Mouse (Mus musculus): ENCODE data around the gene Arhgap23. TPM values are rescaled to one million over a fixed set of nuclear protein-coding genes. Genes with fewer than 3 reads are reported as not detected.

The Arhgap23 gene
- polyA plus RNA-seq, 1 experiment from 2014 or later, result 7.0 TPM

DNA sequence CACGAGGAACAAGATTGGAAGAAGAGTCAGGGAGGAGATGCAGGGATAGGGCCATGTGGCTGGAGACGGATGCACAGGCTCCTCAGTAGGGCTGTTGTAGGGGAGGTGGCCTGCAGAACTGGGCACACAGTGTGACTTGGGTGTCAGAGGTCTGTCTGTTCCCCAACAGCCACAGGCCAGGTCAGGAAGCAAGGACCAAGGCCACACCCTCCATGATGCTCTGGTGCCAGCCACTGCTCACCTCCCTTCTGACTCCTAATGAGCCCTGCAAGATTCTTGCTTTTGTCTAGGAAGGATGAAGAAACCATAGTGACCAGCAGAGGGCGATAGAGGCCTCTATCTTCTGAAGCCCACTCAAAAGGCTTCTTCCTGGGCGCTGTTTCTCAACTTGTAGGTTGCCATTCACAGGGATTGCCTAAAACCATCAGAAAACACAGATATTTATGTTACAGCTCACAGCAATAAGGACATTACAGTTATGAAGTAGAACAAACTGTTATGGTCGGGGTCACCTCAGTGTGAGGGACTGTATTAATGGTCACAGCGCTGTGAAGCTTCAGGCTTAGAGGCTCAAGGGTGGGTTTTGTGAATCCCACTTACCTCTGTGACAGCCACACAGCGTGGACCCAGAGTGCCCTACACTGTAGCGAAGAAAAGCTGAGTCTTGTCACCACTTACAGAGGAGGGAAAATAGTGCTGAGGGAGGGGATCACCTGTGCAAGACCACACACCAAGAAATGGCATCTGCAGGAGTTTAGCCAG, 61.2 kb downstream of the Arhgap23 start:
- DNase-seq (ENCODE audit: low spot score) (peak; percentile 82), ATAC-seq (peak; percentile 19; the same call in 1 of the 2 replicates)
- peak; percentile 80 for TF ChIP-seq CTCF (IDR thresholded peaks at IDR 0.05)
- no peak for TF ChIP-seq EP300 (IDR thresholded peaks at IDR 0.05)
- no peak overlapping the region for H3K4me3 ChIP-seq (ENCODE audit: low read depth, low read length)
- H3K4me2 ChIP-seq (replicated peaks; ENCODE audit: low read depth, low read length), result no peak overlapping the region
- 64% methylated on average over 8 of the region's 8 CpGs for WGBS
- no peaks in the 10 kb centered on the region for H3K27me3 ChIP-seq (replicated peaks; ENCODE audit: insufficient read depth, low read length)
- H3K9me3 ChIP-seq (ENCODE audit: low read length), result no peaks in the 10 kb centered on the region
- peaks cover 22% of the 10 kb centered on the region; the same call in 1 of the 2 replicates for H3K36me3 ChIP-seq (ENCODE audit: insufficient read depth, low read length)
- no peak overlapping the region for H3K27ac ChIP-seq (ENCODE audit: low read length)
- no peaks in the 10 kb centered on the region for H3K4me1 ChIP-seq (ENCODE audit: insufficient read depth, low read depth, low read length)
- no peak overlapping the region for H3K9ac ChIP-seq (replicated peaks; ENCODE audit: low read depth)

DNA sequence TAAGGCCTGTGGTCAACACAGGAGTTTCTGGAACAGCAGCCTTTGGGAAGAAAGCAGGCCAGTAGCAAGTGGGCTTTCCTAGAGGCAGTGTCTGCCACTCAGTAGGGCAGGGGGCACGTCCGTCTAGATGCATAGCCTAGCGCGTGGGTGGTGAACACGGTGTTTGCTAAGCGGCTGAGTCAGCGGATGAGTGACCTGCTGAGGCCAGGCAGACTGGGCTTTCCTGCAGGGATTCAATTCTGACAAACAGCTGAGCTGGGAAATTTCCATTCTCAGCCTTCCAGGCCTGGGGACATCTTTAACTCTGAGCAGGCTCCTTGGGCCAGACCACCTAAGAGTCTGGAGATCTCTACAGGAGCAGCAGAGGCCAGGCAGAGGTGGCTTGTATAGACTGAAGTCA, 62.1 kb downstream of the Arhgap23 start:
- no peak for TF ChIP-seq CTCF (IDR thresholded peaks at IDR 0.05)
- TF ChIP-seq EP300 (IDR thresholded peaks at IDR 0.05), result no peak
- Histone ChIP-seq H3K9me3 (ENCODE audit: low read length) (no peaks in the 10 kb centered on the region), H3K27me3 (replicated peaks; ENCODE audit: insufficient read depth, low read length) (no peaks in the 10 kb centered on the region), H3K4me1 (ENCODE audit: insufficient read depth, low read depth, low read length) (no peaks in the 10 kb centered on the region), H3K27ac (ENCODE audit: low read length) (no peak overlapping the region), H3K4me3 (ENCODE audit: low read depth, low read length) (no peak overlapping the region), H3K36me3 (ENCODE audit: insufficient read depth, low read length) (peaks cover 22% of the 10 kb centered on the region; the same call in 1 of the 2 replicates), H3K4me2 (replicated peaks; ENCODE audit: low read depth, low read length) (no peak overlapping the region), H3K9ac (replicated peaks; ENCODE audit: low read depth) (no peak overlapping the region)
- ATAC-seq (no peak), DNase-seq (ENCODE audit: low spot score) (no peak)
- 69% methylated on average over 7 of the region's 7 CpGs for WGBS

DNA sequence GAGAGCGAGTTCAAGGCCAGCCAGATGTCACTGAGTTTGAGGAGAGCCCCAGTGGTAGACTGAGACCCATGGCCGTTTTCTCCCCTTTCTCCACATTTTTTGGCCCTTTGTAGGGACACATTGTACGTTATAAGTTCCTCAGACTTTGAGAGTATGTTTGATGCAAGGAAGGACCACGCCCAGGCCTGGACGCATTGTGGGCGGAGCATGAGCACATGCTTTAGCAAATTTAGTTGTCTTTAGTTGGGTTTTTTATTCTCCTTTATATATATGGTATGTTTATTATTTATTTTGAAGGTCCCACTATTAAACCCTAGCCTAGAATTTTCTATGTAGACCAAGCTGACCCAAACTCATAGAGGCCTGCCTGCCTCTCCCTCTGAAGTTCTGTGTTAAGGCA, 63.0 kb downstream of the Arhgap23 start:
- TF ChIP-seq CTCF (IDR thresholded peaks at IDR 0.05), result no peak
- no peak for TF ChIP-seq EP300 (IDR thresholded peaks at IDR 0.05)
- Histone ChIP-seq H3K4me2 (replicated peaks; ENCODE audit: low read depth, low read length) (no peak overlapping the region), H3K36me3 (ENCODE audit: insufficient read depth, low read length) (peaks cover 22% of the 10 kb centered on the region; the same call in 1 of the 2 replicates), H3K4me1 (ENCODE audit: insufficient read depth, low read depth, low read length) (no peaks in the 10 kb centered on the region), H3K4me3 (ENCODE audit: low read depth, low read length) (no peak overlapping the region), H3K9me3 (ENCODE audit: low read length) (no peaks in the 10 kb centered on the region), H3K9ac (replicated peaks; ENCODE audit: low read depth) (no peak overlapping the region), H3K27me3 (replicated peaks; ENCODE audit: insufficient read depth, low read length) (no peaks in the 10 kb centered on the region), H3K27ac (ENCODE audit: low read length) (no peak overlapping the region)
- DNase-seq (ENCODE audit: low spot score), result no peak
- 82% methylated on average over 6 of the region's 6 CpGs for WGBS
- ATAC-seq, result no peak

DNA sequence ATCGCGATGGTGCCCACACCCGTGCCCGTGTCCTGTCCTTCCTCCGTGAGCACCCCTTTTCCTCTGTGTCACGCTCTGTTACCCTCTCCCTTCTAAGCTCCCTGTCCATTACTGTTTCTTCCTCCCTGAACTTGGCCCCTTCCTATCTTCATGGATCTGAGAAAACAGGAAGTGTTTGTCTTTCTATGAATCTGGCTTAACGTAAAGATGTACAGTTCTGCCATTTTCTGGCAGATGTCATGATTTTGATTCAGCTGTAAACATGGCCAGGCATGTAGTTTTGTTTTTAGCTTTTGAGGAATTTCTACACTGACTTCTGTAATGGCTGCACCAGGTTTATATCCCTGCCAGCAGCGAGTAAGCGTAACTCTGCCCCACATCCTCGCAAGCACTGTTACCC, 63.8 kb downstream of the Arhgap23 start:
- H3K4me3 ChIP-seq (ENCODE audit: low read depth, low read length), result no peak overlapping the region
- H3K4me2 ChIP-seq (replicated peaks; ENCODE audit: low read depth, low read length), result no peak overlapping the region
- no peaks in the 10 kb centered on the region for H3K27me3 ChIP-seq (replicated peaks; ENCODE audit: insufficient read depth, low read length)
- DNase-seq (ENCODE audit: low spot score) (no peak), ATAC-seq (no peak)
- no peak overlapping the region for H3K27ac ChIP-seq (ENCODE audit: low read length)
- peaks cover 22% of the 10 kb centered on the region; the same call in 1 of the 2 replicates for H3K36me3 ChIP-seq (ENCODE audit: insufficient read depth, low read length)
- H3K4me1 ChIP-seq (ENCODE audit: insufficient read depth, low read depth, low read length), result no peaks in the 10 kb centered on the region
- no peaks in the 10 kb centered on the region for H3K9me3 ChIP-seq (ENCODE audit: low read length)
- no peak for TF ChIP-seq CTCF (IDR thresholded peaks at IDR 0.05)
- no peak for TF ChIP-seq EP300 (IDR thresholded peaks at IDR 0.05)
- 82% methylated on average over 10 of the region's 10 CpGs for WGBS
- no peak overlapping the region for H3K9ac ChIP-seq (replicated peaks; ENCODE audit: low read depth)

DNA sequence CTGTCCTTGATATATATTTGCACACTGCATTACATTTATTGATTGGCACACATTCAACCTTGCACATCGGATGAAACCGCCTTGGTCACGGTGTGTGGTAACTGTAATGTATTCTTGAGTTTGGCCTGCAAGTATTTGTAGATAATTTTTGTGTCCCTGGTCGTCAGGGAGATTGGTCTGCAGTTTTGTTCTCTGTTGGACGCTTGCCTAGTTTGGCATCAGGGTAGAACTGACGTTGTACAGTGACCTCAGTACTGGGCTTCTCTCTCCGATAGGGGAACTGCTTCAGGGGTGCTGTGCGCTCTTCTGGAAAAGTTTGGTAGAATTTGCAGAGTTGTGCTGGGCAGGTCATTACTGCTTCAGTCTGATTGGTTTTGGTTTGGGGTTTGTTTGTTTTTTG, 64.5 kb downstream of the Arhgap23 start:
- Histone ChIP-seq H3K27ac (ENCODE audit: low read length) (no peak overlapping the region), H3K36me3 (ENCODE audit: insufficient read depth, low read length) (peaks cover 26% of the 10 kb centered on the region), H3K4me1 (ENCODE audit: insufficient read depth, low read depth, low read length) (no peaks in the 10 kb centered on the region), H3K27me3 (replicated peaks; ENCODE audit: insufficient read depth, low read length) (no peaks in the 10 kb centered on the region), H3K4me3 (ENCODE audit: low read depth, low read length) (no peak overlapping the region), H3K9ac (replicated peaks; ENCODE audit: low read depth) (no peak overlapping the region), H3K4me2 (replicated peaks; ENCODE audit: low read depth, low read length) (no peak overlapping the region), H3K9me3 (ENCODE audit: low read length) (no peaks in the 10 kb centered on the region)
- DNase-seq (ENCODE audit: low spot score) (no peak), ATAC-seq (no peak)
- 77% methylated on average over 8 of the region's 8 CpGs for WGBS
- TF ChIP-seq EP300 (IDR thresholded peaks at IDR 0.05) (no peak), CTCF (IDR thresholded peaks at IDR 0.05) (no peak)

DNA sequence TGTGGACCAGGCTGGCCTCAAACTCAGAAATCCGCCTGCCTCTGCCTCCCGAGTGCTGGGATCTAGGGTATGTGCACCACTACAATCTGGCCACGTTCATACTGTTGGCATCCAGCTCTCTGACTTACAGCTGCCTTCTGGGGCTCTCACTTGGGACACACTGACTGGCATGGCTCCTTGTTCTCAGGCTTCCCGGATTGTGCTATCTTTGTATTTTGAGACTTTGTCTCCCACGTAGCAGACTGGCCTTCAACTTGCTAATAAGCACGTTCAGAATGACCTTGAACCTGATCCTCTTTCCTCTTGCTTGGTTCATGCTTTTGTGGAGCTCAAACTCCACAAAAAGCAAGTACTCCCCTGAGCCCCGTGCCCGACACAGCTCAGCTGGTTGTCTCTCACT, 70.3 kb downstream of the Arhgap23 start:
- WGBS, result 83% methylated on average over 8 of the region's 8 CpGs
- H3K4me2 ChIP-seq (replicated peaks; ENCODE audit: low read depth, low read length), result no peak overlapping the region
- no peak overlapping the region for H3K9ac ChIP-seq (replicated peaks; ENCODE audit: low read depth)
- H3K36me3 ChIP-seq (ENCODE audit: insufficient read depth, low read length), result peaks cover 18% of the 10 kb centered on the region
- H3K4me3 ChIP-seq (ENCODE audit: low read depth, low read length), result no peak overlapping the region
- ATAC-seq (no peak), DNase-seq (ENCODE audit: low spot score) (no peak)
- H3K27ac ChIP-seq (ENCODE audit: low read length), result no peak overlapping the region
- H3K9me3 ChIP-seq (ENCODE audit: low read length), result no peaks in the 10 kb centered on the region
- TF ChIP-seq CTCF (IDR thresholded peaks at IDR 0.05), result no peak
- no peaks in the 10 kb centered on the region for H3K27me3 ChIP-seq (replicated peaks; ENCODE audit: insufficient read depth, low read length)
- no peaks in the 10 kb centered on the region for H3K4me1 ChIP-seq (ENCODE audit: insufficient read depth, low read depth, low read length)
